Mouse (Mus musculus) left cerebral cortex, postnatal 10 days (tissue): ENCODE results near the gene Ryr3. TPM values are rescaled to one million over a fixed set of nuclear protein-coding genes. Genes with fewer than 3 reads are reported as not detected.

ENCODE experiments used
- DNase-seq, 2 experiments: peaks; one replicate each; pipeline ENCODE4 v3.0.0; 2021 to 2022; ENCODE audit warnings: low spot score in 2 of 2, mixed read lengths in 1 of 2; ENCODE audit errors: extremely low spot score in 1 of 2
- intact Hi-C: fragments of 180-260 bp; cut with DNase I; formaldehyde crosslinking; loops from one replicate; pipeline ENCODE4 v1.15.1; 2025
- total RNA-seq, 2 experiments: library from RNA; stranded (reverse); gene quantifications; 2 replicates each; pipeline ENCODE4 v1.2.3; 2021

Gene Ryr3
- total RNA-seq, 2 experiments from 2014 or later = 34.2 to 39.4 TPM

GRCm38 (mm10) chr2:112759678-112760077, 457.2 kb downstream of the Ryr3 start:
- intact Hi-C loops = loop anchor here (10.0 kb wide), 1 partner anchor 225 kb away; no protein-coding TSS in a partner anchor
- DNase-seq = no peak

GRCm38 (mm10) chr2:112758732-112759131, 458.2 kb downstream of the Ryr3 start:
- intact Hi-C loops = no loop called here
- DNase-seq = no peak

DNA sequence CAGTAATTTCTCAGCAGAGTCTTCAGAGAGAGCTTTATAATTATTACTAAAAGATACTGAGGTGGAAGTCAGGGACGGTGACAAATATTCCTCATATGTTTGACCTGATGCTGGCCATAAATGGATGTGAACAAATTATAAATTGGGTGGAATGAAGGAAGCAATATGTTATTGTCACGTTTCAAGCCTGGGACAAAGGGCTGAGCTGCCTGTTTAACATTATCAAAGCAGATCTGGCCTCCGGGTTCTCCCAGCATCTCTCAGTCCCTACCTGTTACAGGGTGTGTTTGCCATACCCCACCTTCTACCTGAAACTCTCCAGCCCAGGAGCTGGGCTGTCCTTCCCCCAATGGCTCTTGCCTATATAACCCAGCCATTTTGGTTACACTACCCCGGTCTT, 463.6 kb downstream of the Ryr3 start:
- DNase-seq = no peak
- intact Hi-C loops = no loop called here

GRCm38 (mm10) chr2:112751416-112751815, 465.5 kb downstream of the Ryr3 start:
- DNase-seq = no peak
- intact Hi-C loops = no loop called here

DNA sequence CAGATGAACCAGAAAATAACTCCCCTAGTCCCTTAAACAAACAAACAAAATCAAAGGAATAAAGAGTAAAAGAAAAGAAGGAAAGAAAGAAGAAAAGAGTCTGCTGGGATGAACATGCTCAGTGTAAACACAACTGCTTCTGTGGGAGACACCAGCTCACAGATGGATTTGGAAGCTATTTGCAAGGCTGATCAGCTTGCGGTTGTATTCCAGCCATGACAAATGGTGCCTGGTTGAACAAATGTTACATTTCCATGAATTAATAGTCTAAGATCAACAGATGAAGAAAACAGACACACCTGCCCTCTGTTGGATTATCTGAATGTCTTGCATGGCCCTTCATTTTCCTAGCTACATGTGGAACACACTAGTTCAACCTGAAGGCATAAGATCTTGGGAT, 468.4 kb downstream of the Ryr3 start:
- intact Hi-C loops = no loop called here
- DNase-seq = no peak

- intact Hi-C loops = no loop called here
- DNase-seq = no peak
Observed at GRCm38 (mm10) chr2:112732942-112733341, 484.0 kb downstream of the Ryr3 start.

GRCm38 (mm10) chr2:112727842-112728241, 489.1 kb downstream of the Ryr3 start:
- DNase-seq = no peak
- intact Hi-C loops = no loop called here

- intact Hi-C loops = no loop called here
- DNase-seq = no peak
Observed at GRCm38 (mm10) chr2:112721217-112721616, 495.7 kb downstream of the Ryr3 start.

- DNase-seq = no peak
- intact Hi-C loops = no loop called here
Observed at GRCm38 (mm10) chr2:112720715-112721114, 496.2 kb downstream of the Ryr3 start.

GRCm38 (mm10) chr2:112714648-112715047, 502.2 kb downstream of the Ryr3 start:
- intact Hi-C loops = no loop called here
- no peak for DNase-seq

DNA sequence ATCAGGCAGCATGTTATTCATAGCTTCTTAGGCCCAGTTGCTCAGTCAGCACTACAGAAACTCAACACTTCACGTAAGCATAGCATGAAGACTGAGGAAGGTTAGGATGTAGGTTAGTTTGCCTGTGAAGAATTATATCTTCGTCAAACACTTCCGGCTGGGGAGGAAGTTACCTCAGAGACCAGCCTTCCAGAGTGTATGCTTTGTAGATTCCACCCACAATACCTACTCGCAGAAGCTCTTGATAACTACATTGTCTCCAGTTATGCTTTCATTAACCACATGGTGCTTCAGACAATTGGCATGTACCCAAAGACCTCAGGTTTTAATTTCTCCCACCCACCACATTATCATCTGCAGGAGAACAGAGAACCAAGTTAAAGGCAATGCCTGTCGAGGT, 535.1 kb downstream of the Ryr3 start:
- intact Hi-C loops = no loop called here
- no peak for DNase-seq

- DNase-seq = no peak
- intact Hi-C loops = no loop called here
Observed at GRCm38 (mm10) chr2:112677246-112677645, 539.6 kb downstream of the Ryr3 start.

DNA sequence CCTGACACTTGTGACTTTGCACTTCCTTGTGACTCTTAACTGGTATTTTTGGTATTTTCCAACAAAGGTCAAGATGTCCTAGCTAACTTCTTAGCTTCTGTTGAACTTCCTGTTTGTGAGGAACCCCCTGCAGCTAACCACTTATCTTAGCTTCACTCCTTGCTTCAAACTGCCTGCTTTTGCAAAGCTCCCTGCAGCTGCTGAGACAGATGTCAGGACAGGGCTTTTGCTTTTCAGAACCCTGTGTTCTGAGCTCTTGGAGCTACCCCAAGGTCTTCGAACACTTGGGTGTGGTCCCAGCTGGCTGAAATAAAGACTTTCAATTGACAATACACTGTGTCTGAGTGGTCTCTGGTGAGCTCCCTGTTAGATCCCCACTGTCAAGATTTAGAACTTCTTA, 540.2 kb downstream of the Ryr3 start:
- intact Hi-C loops = no loop called here
- DNase-seq = no peak

DNA sequence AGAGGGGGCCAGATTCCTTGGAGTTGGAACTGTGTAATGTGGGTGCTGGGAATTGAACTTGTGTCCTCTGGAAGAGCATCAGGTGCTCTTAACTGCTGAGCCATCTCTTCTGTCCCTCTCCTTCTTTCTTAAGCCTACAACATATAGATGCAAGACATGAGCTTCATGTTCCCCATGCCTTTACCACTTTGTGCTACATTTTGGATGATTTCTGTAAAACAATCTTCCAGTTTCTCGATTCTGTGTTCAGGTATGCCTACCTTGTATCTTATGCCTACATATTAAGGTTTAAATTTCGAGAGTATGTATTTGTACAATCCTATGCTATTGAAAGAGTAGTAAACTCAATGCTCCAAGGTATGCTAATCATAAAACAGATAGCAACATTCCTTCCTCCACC, 540.7 kb downstream of the Ryr3 start:
- intact Hi-C loops = no loop called here
- no peak for DNase-seq

- DNase-seq = no peak
- intact Hi-C loops = no loop called here
Observed at GRCm38 (mm10) chr2:112669461-112669860, 547.4 kb downstream of the Ryr3 start.

DNA sequence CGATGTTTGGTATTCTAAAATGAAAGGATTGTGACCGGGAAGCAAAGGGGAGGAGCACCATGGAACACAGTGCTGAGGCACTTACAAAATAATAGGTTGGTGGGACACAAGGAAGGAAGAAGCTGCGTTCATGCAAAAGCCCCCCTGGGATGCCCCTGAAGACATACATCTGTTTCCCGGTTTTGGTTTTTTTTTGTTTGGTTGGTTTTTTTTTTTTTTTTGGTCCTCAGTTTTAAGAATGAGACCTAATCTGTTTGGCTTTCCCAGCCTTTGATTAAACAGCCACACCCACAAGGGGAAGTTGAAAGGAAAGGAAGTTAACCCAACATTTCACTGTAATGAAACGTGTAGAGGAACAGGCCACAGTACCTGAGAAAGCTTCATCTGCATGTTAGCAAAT, 560.8 kb downstream of the Ryr3 start:
- intact Hi-C loops = no loop called here
- no peak for DNase-seq

- intact Hi-C loops = no loop called here
- no peak for DNase-seq
Observed at GRCm38 (mm10) chr2:112653836-112654235, 563.1 kb downstream of the Ryr3 start.

- intact Hi-C loops = no loop called here
- no peak for DNase-seq
Observed at GRCm38 (mm10) chr2:112637206-112637605, 579.7 kb downstream of the Ryr3 start.

GRCm38 (mm10) chr2:112632536-112632935, 584.4 kb downstream of the Ryr3 start:
- intact Hi-C loops = no loop called here
- DNase-seq = no peak

DNA sequence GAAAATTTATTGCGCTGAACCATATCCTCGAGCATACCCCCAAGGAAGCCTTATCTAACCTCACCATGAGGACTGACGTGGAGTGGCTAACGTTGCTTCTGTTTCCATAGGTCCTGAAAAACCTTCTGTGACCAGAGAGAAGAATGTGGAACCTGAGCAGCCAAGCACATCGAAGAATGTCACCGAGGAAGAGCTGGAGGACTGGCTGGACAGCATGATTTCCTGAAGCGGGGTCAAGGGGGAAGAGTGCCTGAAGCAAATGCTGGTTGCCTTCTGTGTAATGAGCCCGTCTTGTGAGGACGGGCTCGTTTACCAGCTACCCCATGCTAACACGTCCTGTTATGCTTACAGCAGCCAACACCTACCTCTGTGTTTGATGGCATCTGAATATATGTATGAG, 586.2 kb downstream of the Ryr3 start:
- intact Hi-C loops = no loop called here
- no peak for DNase-seq

GRCm38 (mm10) chr2:112625156-112625555, 591.7 kb downstream of the Ryr3 start:
- intact Hi-C loops = no loop called here
- no peak for DNase-seq

- intact Hi-C loops = no loop called here
- DNase-seq = no peak
Observed at GRCm38 (mm10) chr2:112617206-112617605, 599.7 kb downstream of the Ryr3 start.
